Mouse (Mus musculus) ES-E14 (cell line): ENCODE measurements at regions not wholly inside any gene's neighbourhood (a gene's known extent, or its start where the extent isn't known, plus 50 kb on each side); places are given as distances from the start of the nearest gene placed in this dataset.

Experiments used
- CHD2 ChIP-seq: IDR thresholded peaks from 2 replicates; pipeline ENCODE4 v1.6.1; 2014; ENCODE audit warnings: mild to moderate bottlenecking, low read depth, low read length, inconsistent platforms
- MAFK ChIP-seq: IDR thresholded peaks from 2 replicates; pipeline ENCODE4 v1.6.1; 2014; ENCODE audit warnings: mild to moderate bottlenecking, low read depth, low read length, inconsistent platforms; ENCODE audit not compliant: insufficient read depth
- ZNF384 ChIP-seq: IDR thresholded peaks from 2 replicates; pipeline ENCODE4 v1.6.1; 2012; ENCODE audit warnings: low read depth, low read length, inconsistent platforms

DNA sequence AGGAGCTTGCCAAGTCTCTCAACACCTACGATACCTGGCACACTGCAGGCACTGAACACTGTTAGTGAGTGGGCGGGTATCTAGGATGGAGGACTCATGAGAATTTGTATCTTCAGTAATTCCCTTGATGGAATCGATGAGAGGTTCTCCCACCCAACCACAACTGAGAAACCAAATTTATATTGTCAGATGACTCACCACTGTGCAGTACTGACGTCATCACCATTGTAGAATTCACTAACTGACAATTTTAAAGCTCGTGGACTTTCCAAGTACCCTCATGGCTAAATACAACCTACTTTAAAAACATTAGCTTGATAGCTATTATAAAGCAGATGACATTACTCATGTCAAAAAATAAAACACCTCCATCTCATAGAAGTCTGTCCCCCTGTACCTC lies 128.4 kb upstream of the Mtap start:
- no peak for TF ChIP-seq ZNF384
- TF ChIP-seq CHD2 = no peak
- no peak for TF ChIP-seq MAFK
